Mouse (Mus musculus) embryonic facial prominence, embryonic 10.5 days (tissue): ENCODE results near the gene Jmjd8. TPM values are rescaled to one million over a fixed set of nuclear protein-coding genes. Genes with fewer than 3 reads are reported as not detected.

Experiments
- DNase-seq: peaks from one replicate; pipeline ENCODE4 v3.0.0-alpha.2; 2017; ENCODE audit warnings: low spot score
- H3K27ac ChIP-seq: fragments of 300-500 bp; sonication (generic); replicated peaks from 2 replicates; pipeline ENCODE4 v1.5.1; 2016; ENCODE audit warnings: mild to moderate bottlenecking
- H3K27me3 ChIP-seq: fragments of 300-500 bp; sonication (generic); replicated peaks from 2 replicates; pipeline ENCODE4 v1.6.1; 2016; ENCODE audit warnings: low read depth, mild to moderate bottlenecking; ENCODE audit not compliant: poor library complexity, severe bottlenecking
- H3K36me3 ChIP-seq: fragments of 300-500 bp; sonication (generic); replicated peaks from 2 replicates; pipeline ENCODE4 v1.6.1; 2016; ENCODE audit warnings: mild to moderate bottlenecking, moderate library complexity
- H3K4me1 ChIP-seq: fragments of 300-500 bp; sonication (generic); 2 replicates; pipeline ENCODE4 v1.6.1; 2016
- H3K4me3 ChIP-seq: fragments of 300-500 bp; sonication (generic); 2 replicates; pipeline ENCODE4 v1.5.1; 2016; ENCODE audit warnings: mild to moderate bottlenecking, moderate library complexity
- H3K9me3 ChIP-seq: fragments of 300-500 bp; sonication (generic); 2 replicates; pipeline ENCODE4 v1.6.1; 2016; ENCODE audit warnings: mild to moderate bottlenecking
- WGBS: fragments of 180-500 bp; shearing (Covaris S2); methylation state at CpG from one replicate; pipeline ENCODE4 v1.1.7; 2016; 5-methylcytosine and 5-hydroxymethylcytosine counted together
- polyA plus RNA-seq: library from polyadenylated mRNA; unstranded; fragments of >200 nt; fragmentation: Nextera tagmentation; extraction: Ambion mirVana; gene quantifications from 2 replicates; pipeline ENCODE4 v1.2.1, GENCODE M21; 2016

Jmjd8 gene
- polyA plus RNA-seq, 1 experiment from 2014 or later, result 50.5 TPM

- Histone ChIP-seq H3K4me3 (peak overlapping the region; percentile 8; the same call in 1 of the 2 replicates), H3K27me3 (peaks cover 77% of the 10 kb centered on the region), H3K36me3 (no peaks in the 10 kb centered on the region), H3K9me3 (no peaks in the 10 kb centered on the region), H3K4me1 (peaks cover 34% of the 10 kb centered on the region), H3K27ac (no peak overlapping the region)
- WGBS, result 75% methylated on average over 4 of the region's 4 CpGs
- no peak for DNase-seq
Measured at GRCm38 (mm10) chr17:25810890-25811289, 17.8 kb upstream of the Jmjd8 start.

GRCm38 (mm10) chr17:25813471-25813870 lies 15.2 kb upstream of the Jmjd8 start:
- Histone ChIP-seq H3K27me3 (peaks cover 91% of the 10 kb centered on the region), H3K4me3 (peak overlapping the region; percentile 27; the same call in 1 of the 2 replicates), H3K9me3 (no peaks in the 10 kb centered on the region), H3K4me1 (peaks cover 30% of the 10 kb centered on the region), H3K27ac (no peak overlapping the region), H3K36me3 (peaks cover 6% of the 10 kb centered on the region; the same call in 1 of the 2 replicates)
- WGBS, result 2% methylated on average over 20 of the region's 20 CpGs
- peak; percentile 92 for DNase-seq

- peaks cover 18% of the 10 kb centered on the region for H3K4me1 ChIP-seq
- no peaks in the 10 kb centered on the region for H3K9me3 ChIP-seq
- WGBS, result 81% methylated on average over 11 of the region's 11 CpGs
- H3K4me3 ChIP-seq, result no peak overlapping the region; the same call in 1 of the 2 replicates
- peaks cover 6% of the 10 kb centered on the region; the same call in 1 of the 2 replicates for H3K36me3 ChIP-seq
- peaks cover 86% of the 10 kb centered on the region for H3K27me3 ChIP-seq
- no peak overlapping the region for H3K27ac ChIP-seq
- DNase-seq, result no peak
Measured at GRCm38 (mm10) chr17:25817662-25818061, 11.0 kb upstream of the Jmjd8 start.

- Histone ChIP-seq H3K27ac (no peak overlapping the region), H3K36me3 (peaks cover 6% of the 10 kb centered on the region; the same call in 1 of the 2 replicates), H3K4me3 (peak overlapping the region; percentile 33), H3K4me1 (peaks cover 23% of the 10 kb centered on the region), H3K9me3 (no peaks in the 10 kb centered on the region), H3K27me3 (peaks cover 74% of the 10 kb centered on the region)
- 6% methylated on average over 46 of the region's 46 CpGs for WGBS
- peak; percentile 42 for DNase-seq
Measured at GRCm38 (mm10) chr17:25818851-25819780, 9.6 kb upstream of the Jmjd8 start.

- peak; percentile 79 for DNase-seq
- Histone ChIP-seq H3K27me3 (peaks cover 38% of the 10 kb centered on the region), H3K4me3 (peak within 1 kb of the TSS; percentile 70), H3K4me1 (peaks cover 59% of the 10 kb centered on the region), H3K36me3 (peaks cover 33% of the 10 kb centered on the region), H3K9me3 (no peaks in the 10 kb centered on the region), H3K27ac (peak within 1 kb of the TSS; percentile 73)
- WGBS, result under 1% methylated on average over 18 of the region's 18 CpGs
Measured at GRCm38 (mm10) chr17:25823452-25823851, 5.2 kb upstream of the Jmjd8 start, which contains the start of gene Wdr24. Gene Wdr24 (plus strand): TSS chr17:25823627.

- H3K27ac ChIP-seq, result no peak overlapping the region
Measured at GRCm38 (mm10) chr17:25824362-25825142, 4.1 kb upstream of the Jmjd8 start.

GRCm38 (mm10) chr17:25825311-25825710 lies 3.4 kb upstream of the Jmjd8 start:
- Histone ChIP-seq H3K4me3 (peak overlapping the region; percentile 70; the same call in 1 of the 2 replicates), H3K36me3 (peaks cover 42% of the 10 kb centered on the region), H3K27me3 (peaks cover 19% of the 10 kb centered on the region), H3K27ac (no peak overlapping the region), H3K4me1 (peaks cover 59% of the 10 kb centered on the region), H3K9me3 (no peaks in the 10 kb centered on the region)
- 92% methylated on average over 6 of the region's 6 CpGs for WGBS
- no peak for DNase-seq

More at GRCm38 (mm10) chr17:25824362-25825142, 4.1 kb upstream of the Jmjd8 start:
- H3K27me3 ChIP-seq, result peaks cover 27% of the 10 kb centered on the region
- no peak for DNase-seq
- peaks cover 34% of the 10 kb centered on the region for H3K36me3 ChIP-seq
- 72% methylated on average over 17 of the region's 17 CpGs for WGBS
- peaks cover 55% of the 10 kb centered on the region for H3K4me1 ChIP-seq
- no peaks in the 10 kb centered on the region for H3K9me3 ChIP-seq
- peak overlapping the region; percentile 70 for H3K4me3 ChIP-seq

- H3K27ac ChIP-seq, result no peak overlapping the region
- 0 out of 2 replicates have a peak overlapping the region, but pooled peaks have one; percentile 2 for H3K4me3 ChIP-seq
- H3K36me3 ChIP-seq, result peaks cover 50% of the 10 kb centered on the region
- no peak for DNase-seq
- WGBS, result 94% methylated on average over 27 of the region's 27 CpGs
- no peaks in the 10 kb centered on the region for H3K9me3 ChIP-seq
- peaks cover 12% of the 10 kb centered on the region for H3K27me3 ChIP-seq
- H3K4me1 ChIP-seq, result peaks cover 67% of the 10 kb centered on the region
Measured at GRCm38 (mm10) chr17:25825984-25826570, 2.6 kb upstream of the Jmjd8 start.

- Histone ChIP-seq H3K27ac (no peak overlapping the region), H3K4me1 (peaks cover 76% of the 10 kb centered on the region), H3K4me3 (peak overlapping the region; percentile 81), H3K9me3 (no peaks in the 10 kb centered on the region), H3K27me3 (peaks cover 4% of the 10 kb centered on the region; the same call in 1 of the 2 replicates), H3K36me3 (peaks cover 59% of the 10 kb centered on the region)
- 92% methylated on average over 13 of the region's 13 CpGs for WGBS
- DNase-seq, result no peak
Measured at GRCm38 (mm10) chr17:25827011-25827410, 1.7 kb upstream of the Jmjd8 start.

- no peak overlapping the region for H3K27ac ChIP-seq
- peak overlapping the region; percentile 81 for H3K4me3 ChIP-seq
Measured at GRCm38 (mm10) chr17:25827546-25828222, 983 bp upstream of the Jmjd8 start.

GRCm38 (mm10) chr17:25828223-25828594 lies 458 bp upstream of the Jmjd8 start:
- Histone ChIP-seq H3K9me3 (no peaks in the 10 kb centered on the region), H3K4me3 (peak overlapping the region; percentile 81), H3K36me3 (peaks cover 59% of the 10 kb centered on the region), H3K27ac (peak overlapping the region; percentile 87), H3K4me1 (peaks cover 76% of the 10 kb centered on the region), H3K27me3 (no peaks in the 10 kb centered on the region)
- WGBS, result 83% methylated on average over 8 of the region's 8 CpGs
- DNase-seq, result no peak

More at GRCm38 (mm10) chr17:25827546-25828222, 983 bp upstream of the Jmjd8 start:
- no peaks in the 10 kb centered on the region for H3K27me3 ChIP-seq
- peaks cover 59% of the 10 kb centered on the region for H3K36me3 ChIP-seq
- no peaks in the 10 kb centered on the region for H3K9me3 ChIP-seq
- DNase-seq, result no peak
- WGBS, result 92% methylated on average over 22 of the region's 22 CpGs
- H3K4me1 ChIP-seq, result peaks cover 79% of the 10 kb centered on the region
